Mouse (Mus musculus): ENCODE measurements around the gene Bbs9. TPM values are rescaled to one million over a fixed set of nuclear protein-coding genes. Genes with fewer than 3 reads are reported as not detected.

Gene Bbs9
- total and polyA plus RNA-seq, 2 experiments from 2014 or later: 22.6 to 40.0 TPM

DNA sequence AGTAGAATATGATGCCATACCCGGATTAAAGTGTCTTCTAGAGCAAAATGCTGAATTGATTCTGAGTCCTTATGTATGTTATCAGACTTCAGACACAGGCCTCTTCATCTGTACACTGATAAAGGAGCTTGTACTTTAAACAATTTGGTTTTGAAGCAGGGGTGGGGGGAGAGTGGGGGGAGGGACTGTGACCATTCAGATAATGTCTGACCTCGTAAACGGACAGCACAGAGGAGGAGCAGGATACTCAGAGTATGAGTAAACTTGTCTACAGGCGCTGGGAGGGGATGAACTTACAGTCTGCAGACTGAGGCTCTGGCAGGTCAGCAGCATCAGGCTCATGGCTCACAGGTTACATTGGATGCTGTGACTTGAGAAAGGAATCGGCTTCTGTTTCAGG, 331.0 kb downstream of the Bbs9 start:
- no peak for DNase-seq (ENCODE audit: low spot score)
- ATAC-seq (ENCODE audit: low FRiP score): no peak
- no peaks in the 10 kb centered on the region for H3K4me1 ChIP-seq (ENCODE audit: insufficient read depth, low read length)
- TF ChIP-seq CTCF (IDR thresholded peaks at IDR 0.05): no peak
- WGBS: 75% methylated on average over 5 of the region's 5 CpGs
- no peaks in the 10 kb centered on the region for H3K27me3 ChIP-seq (ENCODE audit: insufficient read depth, low read length)
- H3K4me2 ChIP-seq (ENCODE audit: low read depth, low read length, poor library complexity, severe bottlenecking): no peak overlapping the region
- H3K36me3 ChIP-seq (ENCODE audit: insufficient read depth, low read length): no peaks in the 10 kb centered on the region
- H3K27ac ChIP-seq (ENCODE audit: low read depth, low read length): no peak overlapping the region
- H3K4me3 ChIP-seq (ENCODE audit: low read depth, low read length): no peak overlapping the region
- no peaks in the 10 kb centered on the region for H3K9me3 ChIP-seq (ENCODE audit: low read length)
- no peak overlapping the region for H3K9ac ChIP-seq (replicated peaks; ENCODE audit: low read length, poor library complexity, severe bottlenecking)

DNA sequence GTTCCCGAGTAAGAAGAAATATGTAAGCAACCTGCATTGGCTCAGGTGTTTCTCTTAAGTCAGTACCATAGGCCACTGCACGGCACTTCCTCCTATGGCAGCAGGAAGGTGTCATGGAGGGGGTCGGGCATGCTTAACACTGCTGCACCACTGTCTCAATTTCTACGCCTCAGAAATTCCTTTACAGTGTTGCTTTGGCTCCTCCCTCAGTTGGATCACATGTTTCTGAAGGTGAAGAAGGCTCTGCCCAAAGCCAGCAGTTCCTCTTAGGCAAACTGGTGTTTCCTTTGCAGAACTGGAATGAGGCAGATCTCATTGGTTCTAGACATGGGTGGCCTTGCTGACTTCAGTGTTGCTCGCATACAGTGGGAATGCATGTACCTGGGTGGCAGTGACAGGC, 332.2 kb downstream of the Bbs9 start:
- no peak for TF ChIP-seq CTCF (IDR thresholded peaks at IDR 0.05)
- H3K27ac ChIP-seq (ENCODE audit: low read depth, low read length): no peak overlapping the region
- H3K4me3 ChIP-seq (ENCODE audit: low read depth, low read length): no peak overlapping the region
- no peaks in the 10 kb centered on the region for H3K36me3 ChIP-seq (ENCODE audit: insufficient read depth, low read length)
- H3K4me1 ChIP-seq (ENCODE audit: insufficient read depth, low read length): no peaks in the 10 kb centered on the region
- H3K27me3 ChIP-seq (ENCODE audit: insufficient read depth, low read length): no peaks in the 10 kb centered on the region
- no peak overlapping the region for H3K9ac ChIP-seq (replicated peaks; ENCODE audit: low read length, poor library complexity, severe bottlenecking)
- WGBS: 87% methylated on average over 5 of the region's 5 CpGs
- H3K9me3 ChIP-seq (ENCODE audit: low read length): no peaks in the 10 kb centered on the region
- H3K4me2 ChIP-seq (ENCODE audit: low read depth, low read length, poor library complexity, severe bottlenecking): no peak overlapping the region
- ATAC-seq (ENCODE audit: low FRiP score) (no peak), DNase-seq (ENCODE audit: low spot score) (no peak)

DNA sequence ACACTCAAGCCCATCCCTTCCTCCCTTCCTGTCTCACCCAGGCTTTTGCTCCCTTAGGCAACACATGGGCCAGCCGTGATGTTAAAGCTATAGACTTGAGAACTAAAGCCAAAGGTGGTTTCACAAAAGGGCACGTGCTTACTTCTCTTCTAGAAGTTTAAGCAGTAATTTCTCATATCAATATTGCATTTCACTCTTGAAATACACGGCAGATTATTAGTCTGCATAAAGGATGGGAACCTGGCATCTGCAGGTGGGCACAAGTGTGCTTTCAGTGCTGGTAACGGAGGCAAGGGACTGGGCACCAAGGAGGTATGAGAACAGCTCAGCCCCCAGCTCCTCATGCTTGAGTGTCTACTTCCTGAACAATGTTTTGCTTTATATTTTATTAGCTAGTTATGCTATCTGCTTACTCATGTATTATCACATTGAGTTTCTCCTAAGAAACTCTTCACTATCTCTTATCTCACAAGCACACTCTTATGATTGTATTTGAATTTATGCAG, 334.2 kb downstream of the Bbs9 start:
- H3K36me3 ChIP-seq (ENCODE audit: insufficient read depth, low read length): no peaks in the 10 kb centered on the region
- H3K9ac ChIP-seq (replicated peaks; ENCODE audit: low read length, poor library complexity, severe bottlenecking): no peak overlapping the region
- no peak overlapping the region for H3K4me2 ChIP-seq (ENCODE audit: low read depth, low read length, poor library complexity, severe bottlenecking)
- ATAC-seq (ENCODE audit: low FRiP score): no peak
- 87% methylated on average over 4 of the region's 4 CpGs for WGBS
- H3K4me1 ChIP-seq (ENCODE audit: insufficient read depth, low read length): no peaks in the 10 kb centered on the region
- H3K4me3 ChIP-seq (ENCODE audit: low read depth, low read length): no peak overlapping the region
- no peaks in the 10 kb centered on the region for H3K9me3 ChIP-seq (ENCODE audit: low read length)
- DNase-seq (ENCODE audit: low spot score): no peak
- no peak for TF ChIP-seq CTCF (IDR thresholded peaks at IDR 0.05)
- no peak overlapping the region for H3K27ac ChIP-seq (ENCODE audit: low read depth, low read length)
- no peaks in the 10 kb centered on the region for H3K27me3 ChIP-seq (ENCODE audit: insufficient read depth, low read length)

DNA sequence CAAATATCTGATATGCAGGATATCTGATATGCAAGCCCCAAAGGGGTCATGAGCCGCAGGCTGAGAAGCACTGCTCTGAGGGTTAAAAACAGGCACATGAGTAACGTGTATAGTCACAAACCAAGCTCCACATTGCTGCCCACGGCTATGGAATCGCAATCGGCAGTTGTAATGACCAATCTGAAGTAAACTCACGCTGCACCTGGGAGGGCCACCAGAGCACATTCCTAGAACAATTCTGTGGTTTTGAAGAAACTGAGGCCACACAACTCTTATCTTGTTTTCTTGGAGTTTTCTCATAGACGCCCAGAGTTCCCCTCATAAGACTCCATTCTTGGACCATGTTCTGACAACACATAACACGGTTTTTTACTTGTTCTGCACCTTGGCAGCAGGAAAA, 334.9 kb downstream of the Bbs9 start:
- ATAC-seq (ENCODE audit: low FRiP score) (no peak), DNase-seq (ENCODE audit: low spot score) (no peak)
- H3K27me3 ChIP-seq (ENCODE audit: insufficient read depth, low read length): no peaks in the 10 kb centered on the region
- H3K4me3 ChIP-seq (ENCODE audit: low read depth, low read length): no peak overlapping the region
- no peak for TF ChIP-seq CTCF (IDR thresholded peaks at IDR 0.05)
- no peaks in the 10 kb centered on the region for H3K4me1 ChIP-seq (ENCODE audit: insufficient read depth, low read length)
- H3K9me3 ChIP-seq (ENCODE audit: low read length): no peaks in the 10 kb centered on the region
- H3K27ac ChIP-seq (ENCODE audit: low read depth, low read length): no peak overlapping the region
- H3K4me2 ChIP-seq (ENCODE audit: low read depth, low read length, poor library complexity, severe bottlenecking): no peak overlapping the region
- no peak overlapping the region for H3K9ac ChIP-seq (replicated peaks; ENCODE audit: low read length, poor library complexity, severe bottlenecking)
- WGBS: 93% methylated on average over 8 of the region's 8 CpGs
- H3K36me3 ChIP-seq (ENCODE audit: insufficient read depth, low read length): no peaks in the 10 kb centered on the region

DNA sequence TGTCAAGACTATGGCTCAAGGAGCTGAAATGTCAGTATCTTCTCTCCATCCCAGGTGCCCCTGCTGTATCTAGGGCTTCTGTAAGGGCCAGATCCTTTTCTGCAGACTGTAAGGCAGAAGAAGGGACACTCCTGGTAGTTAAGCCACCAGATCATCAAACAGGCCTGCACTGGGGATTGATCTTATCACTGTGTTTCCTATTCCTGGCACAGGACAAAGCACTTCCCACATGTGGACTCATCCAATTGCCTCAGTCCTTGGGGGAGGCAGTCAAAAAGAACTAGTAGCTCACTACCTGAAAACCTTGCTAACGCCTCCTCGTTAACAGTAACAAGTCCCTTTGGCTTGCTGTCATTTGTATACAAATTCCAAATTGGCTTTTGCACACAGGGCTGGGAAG, 336.4 kb downstream of the Bbs9 start:
- Histone ChIP-seq H3K27ac (ENCODE audit: low read depth, low read length) (no peak overlapping the region), H3K36me3 (ENCODE audit: insufficient read depth, low read length) (no peaks in the 10 kb centered on the region), H3K27me3 (ENCODE audit: insufficient read depth, low read length) (no peaks in the 10 kb centered on the region), H3K4me3 (ENCODE audit: low read depth, low read length) (no peak overlapping the region), H3K9ac (replicated peaks; ENCODE audit: low read length, poor library complexity, severe bottlenecking) (no peak overlapping the region), H3K4me2 (ENCODE audit: low read depth, low read length, poor library complexity, severe bottlenecking) (no peak overlapping the region), H3K4me1 (ENCODE audit: insufficient read depth, low read length) (no peaks in the 10 kb centered on the region), H3K9me3 (ENCODE audit: low read length) (no peaks in the 10 kb centered on the region)
- ATAC-seq (ENCODE audit: low FRiP score) (no peak), DNase-seq (ENCODE audit: low spot score) (no peak)
- 85% methylated on average over 2 of the region's 2 CpGs for WGBS
- TF ChIP-seq CTCF (IDR thresholded peaks at IDR 0.05): no peak

DNA sequence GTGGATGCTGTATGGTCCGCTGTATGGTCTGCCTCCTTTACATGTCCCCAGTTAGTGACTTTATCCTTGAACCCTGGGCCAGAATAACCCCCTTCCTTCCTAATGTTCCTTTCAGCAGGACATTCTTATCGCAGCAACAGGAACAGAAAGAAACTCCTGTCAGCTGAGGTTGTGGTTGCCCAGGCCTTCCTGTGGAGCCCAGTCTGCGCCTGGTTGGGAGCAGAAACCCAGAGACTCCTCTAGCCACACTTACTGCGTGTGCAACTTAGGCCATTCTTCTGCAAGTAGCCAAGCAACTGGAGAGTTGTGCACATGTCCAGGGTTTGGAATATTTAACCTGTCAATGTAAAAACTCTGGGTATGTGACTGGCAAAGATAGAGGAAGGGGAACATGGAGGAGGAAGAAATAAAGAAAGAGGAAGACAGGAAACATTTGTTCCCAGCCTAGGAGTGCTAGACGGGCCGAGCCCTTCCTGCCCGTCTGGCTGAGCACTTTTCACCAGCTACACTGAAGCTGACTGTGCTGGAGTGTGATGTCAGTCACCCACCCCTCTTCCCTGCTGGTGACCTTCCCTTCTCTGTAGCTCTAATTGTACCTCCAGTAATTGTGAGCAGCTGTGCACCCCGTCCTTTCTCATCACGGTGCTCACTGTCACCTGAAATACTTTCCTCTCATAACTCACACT, 339.0 kb downstream of the Bbs9 start:
- ATAC-seq (ENCODE audit: low FRiP score) (no peak), DNase-seq (ENCODE audit: low spot score) (no peak)
- Histone ChIP-seq H3K27me3 (ENCODE audit: insufficient read depth, low read length) (no peaks in the 10 kb centered on the region), H3K4me1 (ENCODE audit: insufficient read depth, low read length) (no peaks in the 10 kb centered on the region), H3K9ac (replicated peaks; ENCODE audit: low read length, poor library complexity, severe bottlenecking) (no peak overlapping the region), H3K4me3 (ENCODE audit: low read depth, low read length) (no peak overlapping the region), H3K36me3 (ENCODE audit: insufficient read depth, low read length) (no peaks in the 10 kb centered on the region), H3K9me3 (ENCODE audit: low read length) (no peaks in the 10 kb centered on the region), H3K4me2 (ENCODE audit: low read depth, low read length, poor library complexity, severe bottlenecking) (no peak overlapping the region), H3K27ac (ENCODE audit: low read depth, low read length) (0 out of 2 replicates have a peak overlapping the region, but pooled peaks have one; percentile 12)
- no peak for TF ChIP-seq CTCF (IDR thresholded peaks at IDR 0.05)
- 81% methylated on average over 9 of the region's 9 CpGs for WGBS
